In genomic region chr14:31323189-31323588, GRCm38 (mm10) we compare ENCODE assay signal across 8 mouse cellular contexts. TPM values are rescaled to one million over a fixed set of nuclear protein-coding genes. Genes with fewer than 3 reads are reported as not detected.
DNase-seq lines count a peak whose midpoint lies in the region; ATAC-seq and TF ChIP-seq lines count a peak whose summit lies in the region.

No protein-coding gene starts in this region.

- intact Hi-C loops in heart, postnatal 14 days (cut with DNase I) = loop anchor here (2.0 kb wide), 1 partner anchor 52 kb away; no protein-coding TSS in a partner anchor

- peaks cover 25% of the 10 kb centered on the region for H3K27me3 ChIP-seq in heart, embryonic 10.5 days (ENCODE audit: insufficient read depth, poor library complexity, severe bottlenecking)
- H3K27me3 ChIP-seq in intestine, embryonic 15.5 days (replicated peaks) = no peaks in the 10 kb centered on the region
- H3K27me3 ChIP-seq in midbrain, embryonic 10.5 days (ENCODE audit: low read depth, poor library complexity, severe bottlenecking) = no peaks in the 10 kb centered on the region

- peak overlapping the region; percentile 71 for H3K27ac ChIP-seq in heart, embryonic 10.5 days
- H3K27ac ChIP-seq in bone marrow, adult 2 months (ENCODE audit: control insufficient read depth, insufficient read depth, low read depth, low read length, poor library complexity) = peak overlapping the region; percentile 72
- H3K27ac ChIP-seq in intestine, embryonic 15.5 days = no peak overlapping the region
- H3K27ac ChIP-seq in midbrain, embryonic 10.5 days (replicated peaks) = no peak overlapping the region; the same call in 1 of the 2 replicates

- no peaks in the 10 kb centered on the region for H3K36me3 ChIP-seq in heart, embryonic 10.5 days
- no peaks in the 10 kb centered on the region for H3K36me3 ChIP-seq in intestine, embryonic 15.5 days
- no peaks in the 10 kb centered on the region for H3K36me3 ChIP-seq in midbrain, embryonic 10.5 days

- ATAC-seq in intestine, embryonic 15.5 days = no peak
- ATAC-seq in monocyte, adult 5-6 weeks (replicated peaks; ENCODE audit: insufficient number of reproducible peaks, low FRiP score, low TSS enrichment, poor library complexity, severe bottlenecking) = no peak

- no peak overlapping the region for H3K9ac ChIP-seq in intestine, embryonic 15.5 days

- peaks cover 11% of the 10 kb centered on the region for H3K4me1 ChIP-seq in heart, embryonic 10.5 days
- H3K4me1 ChIP-seq in bone marrow, adult 2 months (ENCODE audit: control insufficient read depth, insufficient read depth, low read length) = peaks cover 4% of the 10 kb centered on the region; the same call in 1 of the 2 replicates
- H3K4me1 ChIP-seq in intestine, embryonic 15.5 days (replicated peaks) = no peaks in the 10 kb centered on the region
- H3K4me1 ChIP-seq in midbrain, embryonic 10.5 days = peaks cover 10% of the 10 kb centered on the region

- peak overlapping the region; percentile 59 for H3K4me3 ChIP-seq in heart, embryonic 10.5 days
- peak overlapping the region; percentile 57 for H3K4me3 ChIP-seq in bone marrow, adult 2 months (replicated peaks; ENCODE audit: control insufficient read depth, low read depth, low read length)
- H3K4me3 ChIP-seq in intestine, embryonic 15.5 days (replicated peaks) = peak overlapping the region; percentile 31; the same call in 1 of the 2 replicates
- H3K4me3 ChIP-seq in midbrain, embryonic 10.5 days = peak overlapping the region; percentile 50

- no peaks in the 10 kb centered on the region for H3K9me3 ChIP-seq in heart, embryonic 10.5 days
- no peaks in the 10 kb centered on the region for H3K9me3 ChIP-seq in intestine, embryonic 15.5 days
- H3K9me3 ChIP-seq in midbrain, embryonic 10.5 days (replicated peaks) = no peaks in the 10 kb centered on the region

- TF ChIP-seq CTCF in bone marrow, adult 2 months (IDR thresholded peaks at IDR 0.05; ENCODE audit: control insufficient read depth, insufficient read depth, low read length) = no peak

- 79% methylated on average over 4 of the region's 4 CpGs for WGBS in heart, embryonic 10.5 days
- 45% methylated on average over 4 of the region's 4 CpGs for WGBS in bone marrow, adult 2 months
- 84% methylated on average over 4 of the region's 4 CpGs for WGBS in intestine, embryonic 15.5 days
- 90% methylated on average over 4 of the region's 4 CpGs for WGBS in midbrain, embryonic 10.5 days

- TF ChIP-seq POLR2A in bone marrow, adult 2 months (IDR thresholded peaks at IDR 0.05; ENCODE audit: borderline replicate concordance, control insufficient read depth, low read depth, low read length) = no peak

- H3K4me2 ChIP-seq in intestine, embryonic 15.5 days (replicated peaks) = peak overlapping the region; percentile 73

- peak; percentile 58 for DNase-seq in heart, embryonic 10.5 days (ENCODE audit: low spot score)
- DNase-seq in heart, postnatal 14 days = no peak
- no peak for DNase-seq in midbrain, embryonic 10.5 days (ENCODE audit: low spot score)
- DNase-seq in cerebellum, postnatal 14 days = no peak
- DNase-seq in adrenal gland, postnatal 25 days = no peak

RNA-seq across cellular contexts. Expression of gene Dnah1, which starts 0.5 kb away (rescaled TPM):
- 1.6 and 2.8 TPM in 2 replicates for polyA plus RNA-seq in heart, embryonic 10.5 days (2016; fragmentation: Nextera tagmentation; extraction: Ambion mirVana)
- under 1 TPM; 0.07 to 0.14 TPM for total RNA-seq in heart, postnatal 14 days (2021)
- polyA plus RNA-seq in bone marrow, adult 2 months (2011; ENCODE audit: insufficient read depth, insufficient read length, low replicate concordance, missing spikeins) = 0.13 and 0.27 TPM in 2 replicates
- 3.6 and 3.7 TPM in 2 replicates for polyA plus RNA-seq in intestine, embryonic 15.5 days (2015; fragmentation: Nextera tagmentation; extraction: Ambion mirVana)
- polyA plus RNA-seq in midbrain, embryonic 10.5 days (2016; fragmentation: Nextera tagmentation; extraction: Ambion mirVana) = 7.4 and 7.7 TPM in 2 replicates
- 1.0 and 1.6 TPM in 2 replicates for total RNA-seq in adrenal gland, postnatal 25 days (2021)
- total RNA-seq in monocyte, adult 5-6 weeks (2017) = under 0.01 TPM in 1 of 3 replicates, not detected in the others

RNA-seq across cellular contexts. Expression of gene Capn7, which starts 13.2 kb away (rescaled TPM):
- polyA plus RNA-seq in heart, embryonic 10.5 days (2016; fragmentation: Nextera tagmentation; extraction: Ambion mirVana) = 37.1 and 40.8 TPM in 2 replicates
- total RNA-seq in heart, postnatal 14 days (2021) = 10 to 100 TPM; 31.3 to 31.5 TPM
- 13.1 and 14.8 TPM in 2 replicates for polyA plus RNA-seq in bone marrow, adult 2 months (2011; ENCODE audit: insufficient read depth, insufficient read length, low replicate concordance, missing spikeins)
- 34.9 and 36.5 TPM in 2 replicates for polyA plus RNA-seq in intestine, embryonic 15.5 days (2015; fragmentation: Nextera tagmentation; extraction: Ambion mirVana)
- 28.9 and 35.5 TPM in 2 replicates for polyA plus RNA-seq in midbrain, embryonic 10.5 days (2016; fragmentation: Nextera tagmentation; extraction: Ambion mirVana)
- 51.2 and 51.7 TPM in 2 replicates for total RNA-seq in adrenal gland, postnatal 25 days (2021)
- 67.9 to 73.5 TPM (median 73.1 TPM) in 3 replicates for total RNA-seq in monocyte, adult 5-6 weeks (2017)

Comparison
In these comparisons a context has a peak if more than half of its experiments do, and no peak if none do; other contexts are left out.
1. H3K27ac ChIP-seq: peak in heart, embryonic 10.5 days (single experiment) and bone marrow, adult 2 months (single experiment); none in intestine, embryonic 15.5 days (single experiment) and midbrain, embryonic 10.5 days (single experiment).
2. Peak in every context shown above with its lines, with median percentiles within 50 percentile points of each other: H3K4me3 ChIP-seq.